Mouse (Mus musculus) layer of hippocampus, postnatal 36 days (tissue): Measurements from ENCODE around the gene Fanca. TPM values are rescaled to one million over a fixed set of nuclear protein-coding genes. Genes with fewer than 3 reads are reported as not detected.
"Not testable (repeated sequence)": the region's sequence is repeated elsewhere in the genome, so short reads cannot be mapped to it uniquely, and the experiment has no call there.

ENCODE experiments used
- DNase-seq, 2 experiments: peaks; one replicate each; pipeline ENCODE4 v3.0.0; 2022
- total RNA-seq, 2 experiments: library from RNA; stranded (reverse); gene quantifications; 2 replicates each; pipeline ENCODE4 v1.2.3; 2021

Gene Fanca
- total RNA-seq, 2 experiments from 2014 or later = 3.6 to 4.0 TPM

- DNase-seq = no peak
Observed at GRCm38 (mm10) chr8:123330701-123331100, 12.3 kb upstream of the Fanca start.

GRCm38 (mm10) chr8:123329961-123330360 lies 11.6 kb upstream of the Fanca start:
- no peak for DNase-seq

GRCm38 (mm10) chr8:123329350-123329749 lies 11.0 kb upstream of the Fanca start:
- no peak for DNase-seq

GRCm38 (mm10) chr8:123328552-123328951 lies 10.2 kb upstream of the Fanca start:
- no peak for DNase-seq

- no peak for DNase-seq
Observed at GRCm38 (mm10) chr8:123319522-123320164, 1.3 kb upstream of the Fanca start.

- no peak for DNase-seq
Observed at GRCm38 (mm10) chr8:123317781-123318466, 452 bp downstream of the Fanca start.

- DNase-seq = no peak
Observed at GRCm38 (mm10) chr8:123308738-123309137, 9.6 kb downstream of the Fanca start.

GRCm38 (mm10) chr8:123298301-123298700 lies 20.1 kb downstream of the Fanca start:
- DNase-seq = no peak

GRCm38 (mm10) chr8:123292785-123293184 lies 25.6 kb downstream of the Fanca start:
- DNase-seq = no peak

- DNase-seq = no peak
Observed at GRCm38 (mm10) chr8:123292281-123292680, 26.1 kb downstream of the Fanca start.

GRCm38 (mm10) chr8:123291716-123292115 lies 26.7 kb downstream of the Fanca start:
- DNase-seq = no peak

GRCm38 (mm10) chr8:123290679-123291078 lies 27.7 kb downstream of the Fanca start:
- no peak for DNase-seq

GRCm38 (mm10) chr8:123290166-123290565 lies 28.2 kb downstream of the Fanca start:
- DNase-seq = no peak

GRCm38 (mm10) chr8:123287362-123287761 lies 31.0 kb downstream of the Fanca start:
- DNase-seq = no peak

- DNase-seq = no peak
Observed at GRCm38 (mm10) chr8:123284493-123284892, 33.9 kb downstream of the Fanca start.

GRCm38 (mm10) chr8:123283991-123284390 lies 34.4 kb downstream of the Fanca start:
- DNase-seq = no peak

- DNase-seq = not testable (repeated sequence)
Observed at GRCm38 (mm10) chr8:123282994-123283393, 35.4 kb downstream of the Fanca start.

- no peak for DNase-seq
Observed at GRCm38 (mm10) chr8:123280302-123281094, 37.9 kb downstream of the Fanca start.

GRCm38 (mm10) chr8:123279828-123280227 lies 38.5 kb downstream of the Fanca start:
- no peak for DNase-seq

GRCm38 (mm10) chr8:123278445-123278844 lies 39.9 kb downstream of the Fanca start:
- DNase-seq = no peak

- no peak for DNase-seq
Observed at GRCm38 (mm10) chr8:123275096-123275495, 43.3 kb downstream of the Fanca start.

- DNase-seq = no peak
Observed at GRCm38 (mm10) chr8:123274447-123274846, 43.9 kb downstream of the Fanca start.

- DNase-seq = no peak
Observed at GRCm38 (mm10) chr8:123271901-123272300, 46.5 kb downstream of the Fanca start.
